Mouse (Mus musculus): ENCODE data around the gene Slc25a5.
"Not testable (repeated sequence)": the region's sequence is repeated elsewhere in the genome, so short reads cannot be mapped to it uniquely, and the experiment has no call there.

DNA sequence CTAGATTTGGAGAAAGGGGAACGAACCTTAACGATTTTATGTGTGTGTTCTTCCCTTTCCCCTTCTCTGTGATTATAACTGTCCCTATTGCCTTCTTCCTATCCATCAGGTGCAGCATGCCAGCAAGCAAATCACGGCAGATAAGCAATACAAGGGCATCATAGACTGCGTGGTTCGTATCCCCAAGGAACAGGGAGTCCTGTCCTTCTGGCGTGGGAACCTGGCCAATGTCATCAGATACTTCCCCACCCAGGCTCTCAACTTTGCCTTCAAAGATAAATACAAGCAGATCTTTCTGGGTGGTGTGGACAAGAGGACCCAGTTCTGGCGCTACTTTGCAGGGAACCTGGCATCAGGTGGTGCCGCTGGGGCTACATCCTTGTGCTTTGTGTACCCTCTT, 1.3 kb downstream of the Slc25a5 start:
- TF ChIP-seq POLR2A (IDR thresholded peaks at IDR 0.05; ENCODE audit: control insufficient read depth, extremely low read depth, insufficient read depth, low read length, poor library complexity); CTCF (IDR thresholded peaks at IDR 0.05; ENCODE audit: borderline replicate concordance, control insufficient read depth, extremely low read depth, insufficient read depth, low read length, poor library complexity): not testable (repeated sequence)
